Mouse (Mus musculus): ENCODE results near the gene Fry.

Fry gene

GRCm38 (mm10) chr5:150128432-150128831 is 10.0 kb downstream of the Fry start:
- no peak for DNase-seq (ENCODE audit: low read depth, low spot score)

- DNase-seq (ENCODE audit: low read depth, low spot score) = no peak
These were observed 11.7 kb downstream of the Fry start for GRCm38 (mm10) chr5:150130144-150130543.

- DNase-seq (ENCODE audit: low read depth, low spot score) = no peak
These were observed 12.7 kb downstream of the Fry start for GRCm38 (mm10) chr5:150131166-150131565.

- no peak for DNase-seq (ENCODE audit: low read depth, low spot score)
These were observed 16.2 kb downstream of the Fry start for GRCm38 (mm10) chr5:150134651-150135050.

GRCm38 (mm10) chr5:150135529-150135928 is 17.1 kb downstream of the Fry start:
- DNase-seq (ENCODE audit: low read depth, low spot score) = no peak

GRCm38 (mm10) chr5:150137772-150138451 is 19.5 kb downstream of the Fry start:
- no peak for DNase-seq (ENCODE audit: low read depth, low spot score)

- no peak for DNase-seq (ENCODE audit: low read depth, low spot score)
These were observed 22.1 kb downstream of the Fry start for GRCm38 (mm10) chr5:150140513-150140912.

- DNase-seq (ENCODE audit: low read depth, low spot score) = no peak
These were observed 27.5 kb downstream of the Fry start for GRCm38 (mm10) chr5:150145967-150146366.

- no peak for DNase-seq (ENCODE audit: low read depth, low spot score)
These were observed 28.2 kb downstream of the Fry start for GRCm38 (mm10) chr5:150146612-150147011.

- DNase-seq (ENCODE audit: low read depth, low spot score) = no peak
These were observed 31.3 kb downstream of the Fry start for GRCm38 (mm10) chr5:150149725-150150124.

GRCm38 (mm10) chr5:150150986-150151385 is 32.5 kb downstream of the Fry start:
- no peak for DNase-seq (ENCODE audit: low read depth, low spot score)

GRCm38 (mm10) chr5:150152071-150152879 is 33.8 kb downstream of the Fry start:
- DNase-seq (ENCODE audit: low read depth, low spot score) = no peak

- no peak for DNase-seq (ENCODE audit: low read depth, low spot score)
These were observed 34.4 kb downstream of the Fry start for GRCm38 (mm10) chr5:150152880-150153281.

- no peak for DNase-seq (ENCODE audit: low read depth, low spot score)
These were observed 36.9 kb downstream of the Fry start for GRCm38 (mm10) chr5:150155388-150155787.

- no peak for DNase-seq (ENCODE audit: low read depth, low spot score)
These were observed 37.8 kb downstream of the Fry start for GRCm38 (mm10) chr5:150156063-150156786.

- DNase-seq (ENCODE audit: low read depth, low spot score) = no peak
These were observed 39.2 kb downstream of the Fry start for GRCm38 (mm10) chr5:150157682-150158081.

GRCm38 (mm10) chr5:150159151-150159550 is 40.7 kb downstream of the Fry start:
- no peak for DNase-seq (ENCODE audit: low read depth, low spot score)

GRCm38 (mm10) chr5:150161193-150161592 is 42.7 kb downstream of the Fry start:
- no peak for DNase-seq (ENCODE audit: low read depth, low spot score)

- DNase-seq (ENCODE audit: low read depth, low spot score) = no peak
These were observed 43.5 kb downstream of the Fry start for GRCm38 (mm10) chr5:150161898-150162297.

GRCm38 (mm10) chr5:150164671-150165070 is 46.2 kb downstream of the Fry start:
- DNase-seq (ENCODE audit: low read depth, low spot score) = no peak

- DNase-seq (ENCODE audit: low read depth, low spot score) = no peak
These were observed 48.4 kb downstream of the Fry start for GRCm38 (mm10) chr5:150166811-150167210.

GRCm38 (mm10) chr5:150167287-150167686 is 48.8 kb downstream of the Fry start:
- no peak for DNase-seq (ENCODE audit: low read depth, low spot score)

All from retina, adult 2 months (tissue).